Mouse (Mus musculus) liver, embryonic 12.5 days (tissue): ENCODE data around the gene Negr1. TPM values are rescaled to one million over a fixed set of nuclear protein-coding genes. Genes with fewer than 3 reads are reported as not detected.
A peak's percentile ranks its signal among the peaks of the same experiment; 100 is the strongest.

Experiments
- ATAC-seq: fragments of 200-750 bp; cut with Nextera tagmentation; 2 replicates; pipeline ENCODE4 v1.8.0; 2017; ENCODE audit warnings: moderate number of reproducible peaks, mild to moderate bottlenecking, moderate library complexity
- H3K27ac ChIP-seq: fragments of 300-500 bp; sonication (generic); 2 replicates; pipeline ENCODE4 v1.5.1; 2016; ENCODE audit warnings: mild to moderate bottlenecking
- H3K27me3 ChIP-seq: fragments of 300-500 bp; sonication (generic); replicated peaks from 2 replicates; pipeline ENCODE4 v1.6.1; 2016; ENCODE audit warnings: mild to moderate bottlenecking, moderate library complexity
- H3K36me3 ChIP-seq: fragments of 300-500 bp; sonication (generic); 2 replicates; pipeline ENCODE4 v1.6.1; 2016; ENCODE audit warnings: mild to moderate bottlenecking, moderate library complexity
- H3K4me1 ChIP-seq: fragments of 300-500 bp; sonication (generic); 2 replicates; pipeline ENCODE4 v1.6.1; 2016
- H3K4me2 ChIP-seq: fragments of 300-500 bp; sonication (generic); 2 replicates; pipeline ENCODE4 v1.6.1; 2016; ENCODE audit warnings: mild to moderate bottlenecking, moderate library complexity
- H3K4me3 ChIP-seq: fragments of 300-500 bp; sonication (generic); 2 replicates; pipeline ENCODE4 v1.5.1; 2016; ENCODE audit warnings: mild to moderate bottlenecking, moderate library complexity
- H3K9ac ChIP-seq: fragments of 300-500 bp; sonication (generic); 2 replicates; pipeline ENCODE4 v1.6.1; 2016; ENCODE audit warnings: mild to moderate bottlenecking, moderate library complexity
- H3K9me3 ChIP-seq: fragments of 300-500 bp; sonication (generic); replicated peaks from 2 replicates; pipeline ENCODE4 v1.6.1; 2016; ENCODE audit warnings: mild to moderate bottlenecking, moderate library complexity
- WGBS: fragments of 180-500 bp; shearing (Covaris S2); methylation state at CpG from one replicate; pipeline ENCODE4 v1.1.7; 2016; ENCODE audit not compliant: insufficient replicate concordance; 5-methylcytosine and 5-hydroxymethylcytosine counted together
- polyA plus RNA-seq: library from polyadenylated mRNA; unstranded; fragments of >200 nt; fragmentation: Nextera tagmentation; extraction: Ambion mirVana; gene quantifications from 2 replicates; pipeline ENCODE4 v1.2.1, GENCODE M21; 2016

Negr1 gene
- polyA plus RNA-seq = 0.17 and 0.29 TPM in 2 replicates

GRCm38 (mm10) chr3:156561524-156562423, at the start of gene Negr1:
Gene Negr1, plus strand, starts transcription at chr3:156561794.
- Histone ChIP-seq H3K4me1 (no peaks in the 10 kb centered on the region), H3K27me3 (peaks cover 56% of the 10 kb centered on the region), H3K4me2 (peak within 1 kb of the TSS; percentile 65), H3K9ac (no peak within 1 kb of the TSS), H3K9me3 (no peaks in the 10 kb centered on the region), H3K4me3 (peak within 1 kb of the TSS; percentile 49), H3K36me3 (no peaks in the 10 kb centered on the region), H3K27ac (no peak within 1 kb of the TSS)
- peak; percentile 39 for ATAC-seq
- 1% methylated on average over 76 of the region's 79 CpGs for WGBS

DNA sequence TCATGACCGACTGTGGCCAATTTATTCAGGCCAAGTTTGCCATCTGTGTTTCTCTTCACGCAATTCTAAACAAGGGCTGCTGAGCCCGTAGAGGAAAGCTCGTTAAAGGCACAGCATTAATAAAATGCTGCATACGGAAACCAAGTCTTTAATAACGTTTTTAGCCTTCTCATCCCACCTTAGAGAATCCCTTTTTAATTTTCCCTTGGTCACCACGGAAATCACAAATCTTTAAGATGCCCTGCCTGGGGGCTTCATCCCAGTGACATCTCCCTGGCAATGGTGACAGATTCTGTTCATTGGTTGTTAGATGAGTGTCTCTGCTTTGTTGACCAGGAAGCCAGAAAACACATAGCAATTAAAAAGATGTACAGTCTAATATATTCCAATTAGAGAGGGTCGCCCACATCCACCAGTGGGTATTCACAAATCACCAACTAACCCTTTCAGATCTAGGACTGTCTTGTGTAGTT, 35.1 kb upstream of the Negr1 start:
- Histone ChIP-seq H3K9ac (no peak overlapping the region), H3K4me2 (no peak overlapping the region), H3K27ac (no peak overlapping the region), H3K9me3 (no peaks in the 10 kb centered on the region), H3K4me3 (no peak overlapping the region), H3K27me3 (no peaks in the 10 kb centered on the region), H3K36me3 (no peaks in the 10 kb centered on the region), H3K4me1 (no peaks in the 10 kb centered on the region)
- 57% methylated on average over 8 of the region's 8 CpGs for WGBS
- no peak for ATAC-seq

DNA sequence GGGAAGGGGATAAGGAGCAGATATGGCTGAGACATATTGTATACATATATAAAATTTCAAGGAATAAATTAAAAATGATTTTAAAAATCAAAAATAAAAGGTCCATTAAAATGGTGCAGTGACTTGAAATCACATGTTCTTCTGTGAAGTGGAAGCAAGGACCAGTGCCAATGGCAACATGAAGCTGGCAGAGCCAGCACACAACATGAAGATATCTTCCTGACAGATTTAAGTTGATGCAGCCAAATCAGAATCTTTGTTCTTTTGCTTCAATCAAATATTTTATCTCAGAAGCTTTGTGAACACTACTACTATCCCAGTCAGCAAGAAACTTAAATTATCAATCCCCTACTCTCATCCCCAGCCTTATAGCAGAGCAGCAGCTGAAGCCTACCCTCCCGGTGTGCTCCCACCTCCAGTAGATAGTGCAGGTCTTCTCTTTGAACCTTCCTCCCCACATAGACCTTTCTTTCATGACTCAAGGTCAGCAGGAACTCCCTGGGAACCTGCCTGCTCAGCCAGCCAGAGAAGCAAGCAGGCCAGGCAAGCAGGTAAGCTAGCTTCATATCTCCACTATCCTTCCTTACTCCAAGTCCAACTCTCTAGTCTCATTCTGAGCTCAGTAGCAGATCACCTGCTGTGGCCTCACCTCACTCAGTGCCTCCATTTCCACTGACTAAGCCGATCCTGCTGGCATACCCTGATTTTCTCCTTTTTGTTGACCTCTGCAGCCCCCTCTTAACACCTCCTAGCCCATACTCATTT, 34.2 kb upstream of the Negr1 start:
- WGBS = 47% methylated on average over 2 of the region's 2 CpGs
- ATAC-seq = no peak

DNA sequence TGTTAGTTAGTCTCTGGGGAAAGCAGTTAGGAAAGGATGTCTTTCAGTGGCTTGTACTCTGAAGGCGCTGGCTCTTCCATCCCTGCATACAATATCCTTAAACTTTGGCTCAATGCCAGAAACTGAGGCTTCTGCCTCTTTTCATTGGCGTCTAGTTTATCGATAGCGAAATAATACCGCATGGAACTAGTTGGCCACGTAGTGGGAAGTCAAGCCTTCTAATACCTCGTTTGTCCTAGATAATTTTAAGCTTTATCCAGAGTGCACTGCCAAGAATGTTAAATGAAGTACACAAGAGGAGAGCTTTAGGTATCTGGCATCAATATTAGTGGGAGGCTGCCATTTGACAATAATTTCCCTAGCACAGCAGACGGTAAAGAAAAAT, 2.2 kb upstream of the Negr1 start:
- peaks cover 56% of the 10 kb centered on the region for H3K27me3 ChIP-seq
- H3K4me2 ChIP-seq = no peak overlapping the region
- H3K4me3 ChIP-seq = no peak overlapping the region
- H3K36me3 ChIP-seq = no peaks in the 10 kb centered on the region
- ATAC-seq = no peak
- H3K9ac ChIP-seq = no peak overlapping the region
- H3K4me1 ChIP-seq = no peaks in the 10 kb centered on the region
- WGBS = 35% methylated on average over 8 of the region's 8 CpGs
- no peaks in the 10 kb centered on the region for H3K9me3 ChIP-seq
- no peak overlapping the region for H3K27ac ChIP-seq

More for the DNA sequence above, 34.2 kb upstream of the Negr1 start:
- Histone ChIP-seq H3K4me1 (no peaks in the 10 kb centered on the region), H3K27ac (no peak overlapping the region), H3K9me3 (no peaks in the 10 kb centered on the region), H3K4me2 (no peak overlapping the region), H3K27me3 (no peaks in the 10 kb centered on the region), H3K9ac (no peak overlapping the region), H3K4me3 (no peak overlapping the region), H3K36me3 (no peaks in the 10 kb centered on the region)

DNA sequence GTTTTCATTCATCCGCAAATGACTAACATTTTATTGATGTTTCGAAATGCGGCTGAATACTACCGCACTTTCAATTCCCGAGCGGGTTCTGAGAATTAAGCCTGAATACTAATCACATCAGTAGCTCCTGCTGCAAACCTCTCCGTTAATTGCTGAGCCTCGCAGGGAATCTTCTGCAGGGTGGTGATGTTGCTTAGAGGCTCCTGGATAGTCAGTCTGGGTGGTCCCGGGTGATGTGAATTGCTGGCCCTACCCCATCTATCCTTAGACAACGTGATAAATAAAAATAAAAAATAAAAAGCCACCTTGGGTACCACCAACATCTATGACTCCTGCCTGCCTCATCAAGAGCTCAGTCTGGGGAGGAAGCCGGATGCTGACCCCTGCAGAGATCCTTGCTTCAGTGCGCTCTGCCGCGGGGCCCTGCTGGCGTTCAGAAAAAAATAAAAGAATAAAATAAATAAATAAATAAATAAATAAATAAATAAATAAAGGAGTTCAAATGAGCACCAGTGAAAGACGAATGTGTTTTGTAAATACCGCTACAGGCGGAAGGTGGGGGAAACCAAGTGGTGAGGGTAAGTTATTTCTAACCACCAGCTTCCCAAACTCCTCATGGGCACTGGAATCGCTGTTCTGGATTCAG, 1.6 kb upstream of the Negr1 start:
- no peak for ATAC-seq
- H3K9me3 ChIP-seq = no peaks in the 10 kb centered on the region
- no peaks in the 10 kb centered on the region for H3K4me1 ChIP-seq
- peaks cover 56% of the 10 kb centered on the region for H3K27me3 ChIP-seq
- H3K27ac ChIP-seq = no peak overlapping the region
- 10% methylated on average over 19 of the region's 19 CpGs for WGBS
- no peak overlapping the region; the same call in 1 of the 2 replicates for H3K4me3 ChIP-seq
- H3K36me3 ChIP-seq = no peaks in the 10 kb centered on the region
- no peak overlapping the region for H3K9ac ChIP-seq
- H3K4me2 ChIP-seq = peak overlapping the region; percentile 57; the same call in 1 of the 2 replicates

DNA sequence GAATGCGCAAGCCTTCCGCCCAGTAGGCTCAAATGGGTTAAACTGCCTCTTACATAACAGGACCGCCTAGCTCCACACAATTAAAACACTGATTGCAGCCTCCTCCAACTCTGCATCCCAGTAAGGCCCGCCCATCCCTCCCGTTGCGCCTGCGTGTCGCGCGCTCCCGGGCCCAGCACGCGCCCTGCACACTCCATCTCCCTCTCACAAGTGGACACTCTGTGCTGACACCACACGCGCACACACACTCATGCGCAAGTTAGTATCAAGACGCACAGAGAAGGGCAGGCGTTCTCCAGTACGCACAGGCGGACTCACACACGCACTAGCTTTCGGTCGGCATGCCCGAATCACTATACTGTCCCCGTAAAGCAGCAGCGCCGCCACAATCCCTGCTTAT, 828 bp upstream of the Negr1 start:
- H3K4me2 ChIP-seq = peak overlapping the region; percentile 57

GRCm38 (mm10) chr3:156562424-156562785, 811 bp downstream of the Negr1 start:
- no peak overlapping the region for H3K9ac ChIP-seq
- no peaks in the 10 kb centered on the region for H3K4me1 ChIP-seq
- peak overlapping the region; percentile 49; the same call in 1 of the 2 replicates for H3K4me3 ChIP-seq
- no peaks in the 10 kb centered on the region for H3K9me3 ChIP-seq
- no peak overlapping the region for H3K27ac ChIP-seq
- WGBS = 2% methylated on average over 10 of the region's 10 CpGs
- no peak for ATAC-seq
- peaks cover 56% of the 10 kb centered on the region for H3K27me3 ChIP-seq
- H3K4me2 ChIP-seq = peak overlapping the region; percentile 65
- H3K36me3 ChIP-seq = no peaks in the 10 kb centered on the region

More for the DNA sequence above, 828 bp upstream of the Negr1 start:
- 1% methylated on average over 27 of the region's 27 CpGs for WGBS
- H3K4me1 ChIP-seq = no peaks in the 10 kb centered on the region
- no peaks in the 10 kb centered on the region for H3K36me3 ChIP-seq
- ATAC-seq = peak; percentile 51; the same call in 1 of the 2 replicates
- H3K27ac ChIP-seq = no peak overlapping the region
- H3K4me3 ChIP-seq = peak overlapping the region; percentile 40
- H3K27me3 ChIP-seq = peaks cover 56% of the 10 kb centered on the region
- H3K9ac ChIP-seq = no peak overlapping the region
- no peaks in the 10 kb centered on the region for H3K9me3 ChIP-seq

DNA sequence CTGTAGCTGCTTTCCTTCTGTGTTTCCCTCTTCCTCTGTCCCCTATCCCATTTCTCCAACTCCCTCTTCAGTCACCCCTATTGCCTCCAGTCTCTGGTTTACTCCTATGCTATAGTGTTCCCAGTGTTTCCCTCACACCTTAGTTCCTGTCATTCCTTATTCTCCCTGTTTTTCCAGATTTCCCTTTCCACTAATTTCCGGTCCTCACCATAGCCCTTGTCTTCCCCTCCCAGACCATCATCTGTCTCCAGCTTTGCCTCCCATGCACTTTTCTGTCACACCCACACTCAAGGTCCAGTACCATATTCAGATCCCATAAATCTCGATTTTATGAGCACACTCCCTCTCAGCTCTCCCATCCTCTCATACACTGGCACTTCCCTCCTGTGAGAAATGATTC, 1.2 kb downstream of the Negr1 start:
- Histone ChIP-seq H3K4me2 (no peak overlapping the region), H3K9me3 (no peaks in the 10 kb centered on the region), H3K4me1 (no peaks in the 10 kb centered on the region), H3K36me3 (no peaks in the 10 kb centered on the region), H3K27ac (no peak overlapping the region), H3K27me3 (peaks cover 56% of the 10 kb centered on the region), H3K4me3 (no peak overlapping the region), H3K9ac (no peak overlapping the region)
- WGBS = 24% methylated on average over 2 of the region's 2 CpGs
- ATAC-seq = no peak

DNA sequence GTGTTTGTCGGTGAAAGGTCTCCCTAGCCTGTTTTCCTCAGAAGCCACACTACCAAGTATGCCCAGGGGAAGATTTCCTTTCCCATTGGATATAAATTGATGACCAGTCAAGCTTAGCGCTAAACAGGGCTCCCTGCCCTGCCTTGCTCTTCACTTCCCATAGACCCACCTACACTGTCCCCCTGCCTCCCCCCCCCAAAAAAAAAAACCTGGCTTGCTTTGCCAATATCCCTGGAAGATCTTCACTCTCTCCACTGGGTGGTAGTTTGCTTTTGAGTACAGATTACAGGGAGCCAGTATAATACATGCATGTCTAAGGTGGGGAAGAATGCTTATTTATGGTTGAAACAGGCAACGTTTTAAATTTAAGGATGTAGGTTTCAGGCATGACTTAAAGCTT, 1.8 kb downstream of the Negr1 start:
- no peak overlapping the region for H3K27ac ChIP-seq
- no peak overlapping the region for H3K9ac ChIP-seq
- no peaks in the 10 kb centered on the region for H3K36me3 ChIP-seq
- no peaks in the 10 kb centered on the region for H3K9me3 ChIP-seq
- no peak for ATAC-seq
- WGBS = 20% methylated on average over 3 of the region's 3 CpGs
- no peak overlapping the region for H3K4me2 ChIP-seq
- no peak overlapping the region for H3K4me3 ChIP-seq
- H3K27me3 ChIP-seq = peaks cover 54% of the 10 kb centered on the region
- H3K4me1 ChIP-seq = no peaks in the 10 kb centered on the region

DNA sequence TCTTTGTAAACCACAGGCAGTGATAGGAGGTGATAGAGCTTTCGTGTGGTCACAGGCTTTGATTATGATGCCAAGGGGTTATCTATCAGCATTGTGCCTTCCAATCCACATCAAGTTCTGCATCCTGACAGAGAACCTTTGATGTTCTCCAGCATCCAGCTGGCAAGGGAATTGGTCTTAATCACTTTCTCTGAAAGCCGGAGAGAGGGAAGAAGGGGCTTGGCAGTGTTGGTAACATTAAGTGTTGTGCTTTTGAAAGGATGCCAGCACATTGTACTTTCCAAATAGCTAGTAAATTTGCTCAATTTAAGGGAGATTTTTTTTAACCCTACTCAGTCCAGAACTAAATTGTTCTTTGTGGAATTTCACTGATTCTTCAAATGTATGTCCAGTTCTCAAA, 11.9 kb downstream of the Negr1 start:
- 13% methylated on average over 2 of the region's 2 CpGs for WGBS
- H3K4me1 ChIP-seq = no peaks in the 10 kb centered on the region
- H3K9me3 ChIP-seq = no peaks in the 10 kb centered on the region
- H3K36me3 ChIP-seq = no peaks in the 10 kb centered on the region
- no peaks in the 10 kb centered on the region for H3K27me3 ChIP-seq
- no peak overlapping the region for H3K4me3 ChIP-seq
- H3K9ac ChIP-seq = no peak overlapping the region
- no peak for ATAC-seq
- no peak overlapping the region for H3K27ac ChIP-seq
- no peak overlapping the region for H3K4me2 ChIP-seq

- Histone ChIP-seq H3K9ac (no peak overlapping the region), H3K9me3 (no peaks in the 10 kb centered on the region), H3K36me3 (no peaks in the 10 kb centered on the region), H3K27me3 (no peaks in the 10 kb centered on the region), H3K27ac (no peak overlapping the region), H3K4me3 (no peak overlapping the region), H3K4me2 (no peak overlapping the region), H3K4me1 (no peaks in the 10 kb centered on the region)
- ATAC-seq = no peak
- 61% methylated on average over 1 of the region's 1 CpGs for WGBS
Measured at GRCm38 (mm10) chr3:156576292-156576691, 14.7 kb downstream of the Negr1 start.

- no peaks in the 10 kb centered on the region for H3K27me3 ChIP-seq
- H3K9ac ChIP-seq = no peak overlapping the region
- no peaks in the 10 kb centered on the region for H3K4me1 ChIP-seq
- no peak for ATAC-seq
- no peak overlapping the region for H3K4me2 ChIP-seq
- H3K27ac ChIP-seq = no peak overlapping the region
- H3K4me3 ChIP-seq = no peak overlapping the region
- no peaks in the 10 kb centered on the region for H3K9me3 ChIP-seq
- 66% methylated on average over 4 of the region's 4 CpGs for WGBS
- H3K36me3 ChIP-seq = no peaks in the 10 kb centered on the region
Measured at GRCm38 (mm10) chr3:156590612-156591011, 29.0 kb downstream of the Negr1 start.
